Comparison of ENCODE assay signal across 27 mouse cellular contexts in the genomic region with DNA sequence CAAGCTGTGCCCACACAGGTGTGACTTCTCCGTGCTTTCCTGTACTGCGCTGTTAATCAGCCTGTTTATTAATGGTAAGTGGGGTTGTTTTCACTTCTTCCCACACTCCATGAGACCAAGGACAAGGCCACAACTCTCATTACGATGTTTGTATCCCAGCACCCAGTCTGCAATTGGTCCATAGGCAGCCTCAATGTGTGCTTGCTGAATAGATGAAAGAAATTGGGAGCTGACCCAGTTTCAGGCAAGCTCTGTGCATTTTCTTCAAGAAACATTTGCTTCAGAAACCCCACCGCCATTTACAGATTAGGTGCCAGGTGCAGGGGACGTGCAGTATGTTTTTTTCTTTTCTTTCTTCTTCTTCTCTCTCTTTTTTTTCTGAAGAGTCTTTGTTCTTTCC.
"Had no signal": no experiment of that assay in that cellular context is flagged by ENCODE, and none has a peak within 500 bp of the region (broad histone marks: within the 10 kb centered on the region; RNA-seq: fewer than 3 reads in every experiment).

No protein-coding gene starts in this region.

- H3K36me3 ChIP-seq: heart, embryonic 10.5 days; heart, embryonic 12.5 days; hindbrain, embryonic 10.5 days; hindbrain, embryonic 12.5 days; intestine, embryonic 15.5 days; limb, embryonic 10.5 days; limb, embryonic 12.5 days; liver, embryonic 13.5 days; liver, embryonic 15.5 days had no signal

- DNase-seq: gastrocnemius, adult 2 months; gastrocnemius, postnatal 10 days; heart, adult 18-20 months; heart, postnatal 10 days; heart, postnatal 4 days; kidney, adult 18-20 months; kidney, adult 8-10 months; kidney, postnatal 14 days; kidney, postnatal 4 days; liver; liver, embryonic 13.5 days; liver, postnatal 0 days had no signal

- H3K4me3 ChIP-seq: gastrocnemius, adult 2 months; heart, embryonic 10.5 days; heart, embryonic 12.5 days; hindbrain, embryonic 10.5 days; hindbrain, embryonic 12.5 days; intestine, embryonic 15.5 days; layer of hippocampus, adult 2 months; left cerebral cortex, adult 2 months; limb, embryonic 10.5 days; limb, embryonic 12.5 days; liver, embryonic 13.5 days; liver, embryonic 15.5 days had no signal

- H3K4me1 ChIP-seq: intestine, embryonic 15.5 days; liver, embryonic 13.5 days; liver, embryonic 15.5 days had no signal

- H3K27me3 ChIP-seq: heart, embryonic 12.5 days; hindbrain, embryonic 12.5 days; intestine, embryonic 15.5 days; liver, embryonic 13.5 days; liver, embryonic 15.5 days had no signal

- H3K9me3 ChIP-seq: heart, embryonic 10.5 days; heart, embryonic 12.5 days; hindbrain, embryonic 10.5 days; hindbrain, embryonic 12.5 days; intestine, embryonic 15.5 days; limb, embryonic 10.5 days; limb, embryonic 12.5 days; liver, embryonic 13.5 days; liver, embryonic 15.5 days had no signal

- H3K4me2 ChIP-seq: heart, embryonic 12.5 days; hindbrain, embryonic 12.5 days; hindbrain, embryonic 14.5 days; intestine, embryonic 15.5 days; limb, embryonic 12.5 days; liver, embryonic 11.5 days; liver, embryonic 13.5 days; liver, embryonic 15.5 days had no signal

- H3K9ac ChIP-seq: heart, embryonic 12.5 days; hindbrain, embryonic 12.5 days; hindbrain, embryonic 14.5 days; intestine, embryonic 15.5 days; limb, embryonic 12.5 days; liver, embryonic 13.5 days; liver, embryonic 15.5 days; liver, postnatal 0 days had no signal

- ATAC-seq: hindbrain, embryonic 16.5 days; inflammation-experienced regulatory T-cells, adult 6 months; intestine, embryonic 15.5 days; intestine, postnatal 0 days; liver, postnatal 0 days had no signal

- H3K27ac ChIP-seq: gastrocnemius, adult 2 months; heart, embryonic 10.5 days; hindbrain, embryonic 12.5 days; hindbrain, embryonic 14.5 days; intestine, embryonic 15.5 days; layer of hippocampus, adult 2 months; left cerebral cortex, adult 2 months; limb, embryonic 10.5 days; limb, embryonic 12.5 days; liver, embryonic 13.5 days; liver, embryonic 15.5 days had no signal
